Mouse (Mus musculus): ENCODE measurements at regions not wholly inside any gene's neighbourhood (a gene's known extent, or its start where the extent isn't known, plus 50 kb on each side); places are given as distances from the start of the nearest gene placed in this dataset.

DNA sequence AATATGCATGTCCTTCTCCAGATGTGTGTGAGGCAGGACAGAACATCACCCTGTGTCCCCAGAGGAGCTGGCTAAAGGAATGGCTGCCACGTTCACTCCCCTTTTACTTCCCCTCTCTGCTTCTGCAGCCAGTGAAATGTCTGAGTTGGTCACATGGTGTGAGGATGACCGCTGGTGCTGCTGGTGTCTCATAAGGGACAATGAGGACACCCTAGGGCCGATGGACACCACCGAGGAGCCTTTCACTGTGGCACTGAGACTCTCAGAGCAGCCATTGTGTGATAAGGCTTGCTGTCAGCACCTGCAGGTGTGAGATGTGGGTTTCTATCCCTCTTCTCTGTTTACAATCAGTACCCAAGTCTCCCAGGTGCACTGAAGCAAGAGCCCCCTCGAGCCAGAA is 268.6 kb downstream of the Rnf144b start:
- no peak for TF ChIP-seq POLR2A (IDR thresholded peaks at IDR 0.05; ENCODE audit: low read depth, low read length)
- no peak for TF ChIP-seq CTCF (IDR thresholded peaks at IDR 0.05; ENCODE audit: borderline replicate concordance, insufficient read depth, low read length)
